Mouse (Mus musculus): ENCODE data around the gene Ttc30b.
A peak's percentile ranks its signal among the peaks of the same experiment; 100 is the strongest.
"Not testable (repeated sequence)": the region's sequence is repeated elsewhere in the genome, so short reads cannot be mapped to it uniquely, and the experiment has no call there.

Gene Ttc30b

GRCm38 (mm10) chr2:75938117-75939063 is at the start of gene Ttc30b:
Ttc30b (minus strand) TSS chr2:75938585.
- no peak for DNase-seq (ENCODE audit: low read depth, low spot score)

DNA sequence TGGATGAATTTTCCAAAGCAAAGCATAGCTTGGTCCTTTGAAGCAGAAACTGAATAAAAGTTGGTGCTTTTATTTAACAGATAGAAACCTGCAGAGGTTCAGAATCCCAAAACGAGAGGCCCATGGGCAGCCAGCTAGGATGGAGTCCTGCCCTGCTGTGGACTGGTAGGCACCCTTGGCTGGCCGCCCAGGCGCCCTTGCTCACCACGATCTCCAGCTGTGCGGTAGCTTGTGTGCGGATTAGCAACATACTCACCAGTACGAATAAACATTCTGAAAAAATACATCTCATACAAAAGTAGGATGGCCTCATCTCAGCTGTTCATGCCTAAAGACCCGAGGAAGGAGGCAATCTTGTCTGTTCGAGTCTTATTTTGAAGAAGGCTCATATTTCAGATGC is 49.4 kb upstream of the Ttc30b start:
- DNase-seq (ENCODE audit: low read depth, low spot score): no peak

DNA sequence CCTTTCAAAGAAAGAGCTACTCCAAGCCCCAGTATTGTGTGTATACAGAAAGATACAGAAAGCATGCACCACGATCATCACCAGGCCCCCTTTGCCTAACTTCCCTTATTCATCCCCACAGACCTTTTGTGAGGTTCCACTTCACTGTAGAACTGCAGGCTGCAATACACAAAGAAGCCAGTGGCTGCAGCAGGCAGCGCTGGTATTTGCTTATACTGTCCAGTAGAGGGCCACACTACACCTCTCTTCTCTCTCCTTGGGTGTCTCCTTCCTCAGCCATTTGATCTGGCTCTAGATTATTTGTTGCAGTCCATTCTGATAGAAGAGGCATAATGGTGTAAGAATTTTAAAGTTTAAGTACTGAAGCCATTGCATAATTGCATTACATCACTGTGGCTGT is 46.7 kb upstream of the Ttc30b start:
- no peak for DNase-seq (ENCODE audit: low read depth, low spot score)

DNA sequence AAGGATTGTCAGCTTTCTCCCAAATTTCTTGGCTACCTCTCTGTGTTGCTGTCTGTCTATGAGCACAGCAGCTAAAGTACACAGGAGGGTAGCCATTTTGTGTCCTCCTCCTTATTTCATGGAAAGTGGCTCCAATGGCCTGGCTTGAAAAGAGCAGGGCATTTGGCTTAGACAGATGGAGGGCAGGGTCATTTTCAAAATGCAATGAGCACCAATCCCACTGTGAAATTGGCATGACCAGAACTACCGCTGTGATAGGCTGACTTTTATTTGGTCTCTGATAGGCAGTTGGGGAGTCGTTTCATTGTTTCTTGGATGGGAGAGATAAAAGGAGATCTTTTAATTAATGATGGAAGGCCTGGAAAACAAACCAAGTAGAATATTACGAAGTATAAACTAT is 45.5 kb upstream of the Ttc30b start:
- DNase-seq (ENCODE audit: low read depth, low spot score): no peak

GRCm38 (mm10) chr2:75983091-75983490 is 44.7 kb upstream of the Ttc30b start:
- DNase-seq (ENCODE audit: low read depth, low spot score): no peak

DNA sequence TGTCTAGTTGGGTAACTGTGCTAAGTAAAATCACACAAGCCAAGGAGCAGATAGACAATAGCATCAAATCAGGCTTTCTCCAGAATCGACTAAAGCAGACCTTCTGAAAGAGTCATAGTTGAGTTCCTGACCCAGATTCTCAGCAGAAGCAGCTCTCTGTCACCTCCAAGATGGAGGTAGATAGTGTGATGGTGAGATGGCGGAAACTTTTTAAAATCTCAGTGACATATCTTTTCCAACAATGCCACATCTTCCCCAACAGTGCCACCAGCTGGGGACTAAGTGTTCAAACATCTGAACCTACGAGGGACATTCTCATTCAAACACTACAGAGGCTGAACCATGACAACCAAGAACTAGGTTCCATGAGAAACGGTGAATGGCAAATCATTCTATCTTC is 44.2 kb upstream of the Ttc30b start:
- no peak for DNase-seq (ENCODE audit: low read depth, low spot score)

GRCm38 (mm10) chr2:75981440-75982081 is 43.2 kb upstream of the Ttc30b start, which contains the start of gene Ttc30a1:
Ttc30a1 (minus strand) TSS chr2:75981967.
- peak; percentile 73 for DNase-seq (ENCODE audit: low read depth, low spot score)

- not testable (repeated sequence) for DNase-seq (ENCODE audit: low read depth, low spot score)
These were observed 42.6 kb upstream of the Ttc30b start for GRCm38 (mm10) chr2:75980933-75981439.

DNA sequence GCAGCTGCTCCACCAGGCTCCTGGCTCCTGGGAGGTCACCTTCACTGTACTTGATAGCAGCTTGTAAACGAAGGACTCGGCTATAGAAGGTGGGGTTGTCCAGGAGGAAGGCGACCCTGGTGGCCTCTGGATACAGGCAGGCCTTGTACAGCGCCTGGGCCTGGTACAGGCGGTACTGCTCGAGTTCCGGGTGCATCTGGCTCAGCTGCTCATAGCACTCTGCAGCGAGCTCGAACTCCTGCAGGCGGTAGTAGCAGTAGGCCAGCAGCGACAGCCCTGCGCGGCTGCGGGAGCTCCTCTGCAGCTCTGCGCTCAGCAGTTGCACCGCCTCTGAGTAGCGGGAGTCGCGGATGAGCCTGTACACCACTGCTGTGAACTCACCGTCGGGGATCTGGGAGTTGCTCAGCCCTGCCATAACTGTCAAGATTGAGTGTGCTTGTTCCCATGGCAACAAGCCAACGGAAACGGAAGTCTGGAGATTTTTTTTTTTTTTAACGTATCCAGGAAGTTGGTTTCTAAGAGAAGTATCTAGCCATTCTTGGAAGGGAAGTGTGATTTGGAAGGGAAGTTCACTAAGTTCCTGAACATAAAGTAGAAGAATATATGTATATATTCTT is 39.5 kb upstream of the Ttc30b start, which contains the start of gene Ttc30a2:
Gene Ttc30a2 (minus strand): TSS at position 419 of the 617 bp plus-strand sequence.
- not testable (repeated sequence) for DNase-seq (ENCODE audit: low read depth, low spot score)

- DNase-seq (ENCODE audit: low read depth, low spot score): not testable (repeated sequence)
These were observed 37.7 kb upstream of the Ttc30b start for GRCm38 (mm10) chr2:75976070-75976469.

GRCm38 (mm10) chr2:75974131-75974530 is 35.7 kb upstream of the Ttc30b start:
- DNase-seq (ENCODE audit: low read depth, low spot score): no peak

- no peak for DNase-seq (ENCODE audit: low read depth, low spot score)
These were observed 26.6 kb upstream of the Ttc30b start for GRCm38 (mm10) chr2:75964972-75965371.

- no peak for DNase-seq (ENCODE audit: low read depth, low spot score)
These were observed 26.1 kb upstream of the Ttc30b start for GRCm38 (mm10) chr2:75964512-75964911.

DNA sequence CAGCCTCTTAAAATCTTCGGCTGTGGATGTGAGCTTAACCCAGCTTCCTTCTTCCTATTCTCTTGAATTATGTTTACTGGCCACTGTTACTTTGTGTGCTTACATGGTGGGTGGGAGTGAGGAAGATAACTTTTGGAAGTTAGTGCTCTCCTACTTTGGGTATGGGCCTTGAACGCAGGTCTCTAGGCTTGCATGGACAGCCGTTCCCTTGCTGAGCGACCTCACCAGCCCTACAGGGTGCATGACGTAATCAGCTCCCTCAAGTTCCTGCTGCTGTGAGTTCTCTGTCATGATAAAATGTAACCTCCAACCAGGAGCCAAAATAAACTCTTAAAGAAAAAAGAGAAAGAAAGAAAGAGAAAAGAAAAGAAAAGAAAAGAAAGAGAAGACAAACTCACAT is 25.7 kb upstream of the Ttc30b start:
- DNase-seq (ENCODE audit: low read depth, low spot score): no peak

DNA sequence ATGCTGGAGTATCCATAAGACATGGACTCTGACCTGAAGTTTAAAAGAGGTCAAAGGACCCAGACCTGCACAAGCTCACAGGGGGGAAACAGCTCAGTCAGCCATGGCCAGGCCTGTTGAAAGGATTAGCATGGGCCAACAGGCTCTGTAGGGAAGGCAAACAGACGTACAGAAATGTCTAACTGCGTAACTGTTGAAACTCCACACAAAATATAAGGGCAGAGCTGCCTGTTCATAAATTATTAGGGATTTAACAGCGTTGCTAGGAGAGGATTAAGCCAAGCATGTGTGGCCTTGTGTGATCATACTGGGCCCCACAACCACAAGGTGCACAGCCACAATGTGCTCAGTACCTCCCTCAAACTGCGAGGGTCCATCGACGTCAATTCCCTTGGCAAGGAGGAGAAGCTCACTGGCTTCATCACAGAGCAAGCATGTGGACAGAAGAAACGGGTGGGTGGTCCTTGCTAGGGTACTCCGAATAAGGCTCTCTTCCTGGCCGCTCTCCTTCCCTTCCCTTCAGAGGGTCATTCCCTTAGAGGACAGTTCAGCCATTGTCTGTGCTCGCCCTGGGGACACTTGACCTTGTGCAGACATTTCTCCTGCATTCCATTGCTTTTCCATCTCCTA is 24.9 kb upstream of the Ttc30b start:
- no peak for DNase-seq (ENCODE audit: low read depth, low spot score)

- DNase-seq (ENCODE audit: low read depth, low spot score): peak; percentile 56
These were observed 22.3 kb upstream of the Ttc30b start for GRCm38 (mm10) chr2:75960366-75961330.

DNA sequence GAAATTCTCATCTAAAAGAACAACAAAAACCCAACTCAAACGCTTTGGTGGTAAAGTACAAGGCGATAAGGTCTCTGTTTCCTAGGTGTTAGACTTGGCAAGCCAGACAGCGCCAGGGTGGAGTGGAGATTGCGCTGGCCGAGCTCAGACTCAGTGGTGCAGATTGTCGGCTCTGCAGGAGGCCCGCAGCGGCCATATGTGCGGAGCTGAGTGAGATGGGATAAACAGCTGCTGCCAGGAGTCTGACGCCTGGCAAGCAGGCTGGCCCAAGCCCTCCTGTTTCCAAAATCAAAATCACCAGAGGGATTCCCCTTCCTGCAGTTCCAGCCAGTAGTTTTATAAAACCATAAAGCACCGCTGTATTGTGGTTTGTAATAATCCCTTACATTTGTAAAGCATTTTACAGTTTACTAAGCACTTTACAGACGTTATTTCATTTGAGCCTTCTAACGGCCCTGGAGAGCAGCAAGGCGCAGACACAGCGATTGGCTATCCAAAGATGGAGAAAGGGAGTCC is 21.5 kb upstream of the Ttc30b start:
- DNase-seq (ENCODE audit: low read depth, low spot score): no peak

DNA sequence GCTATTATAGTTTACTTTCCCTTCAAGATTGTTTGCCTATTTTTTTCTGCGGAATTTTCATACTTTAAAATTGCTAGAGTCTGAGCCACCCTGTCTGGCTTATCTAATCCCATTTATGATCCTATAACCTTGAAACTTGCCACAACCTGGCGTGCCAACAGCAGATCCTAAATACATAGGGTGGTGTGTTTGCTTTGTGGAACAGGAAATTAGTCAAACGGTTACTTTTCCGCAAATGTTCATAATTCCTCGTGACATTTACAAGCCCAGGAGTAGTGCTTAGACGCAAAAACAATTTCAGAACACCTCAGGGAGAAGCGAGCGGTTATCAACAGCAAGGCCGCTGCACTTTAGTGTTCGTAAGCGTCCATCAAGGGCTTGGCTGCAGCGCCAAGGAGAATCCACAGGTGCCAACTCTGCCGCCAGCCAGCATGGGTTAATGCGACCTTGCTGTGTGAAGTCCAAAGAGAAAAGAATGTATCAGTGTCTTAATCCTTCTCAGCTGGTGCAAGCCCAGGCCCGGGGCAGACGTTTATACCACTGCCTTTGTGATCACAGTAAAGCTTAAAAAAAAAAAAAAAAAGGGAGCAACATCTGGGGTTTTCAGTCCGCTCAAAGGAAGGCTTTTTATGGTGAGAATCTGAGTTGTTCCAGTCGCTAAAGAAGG is 20.9 kb upstream of the Ttc30b start:
- no peak for DNase-seq (ENCODE audit: low read depth, low spot score)

DNA sequence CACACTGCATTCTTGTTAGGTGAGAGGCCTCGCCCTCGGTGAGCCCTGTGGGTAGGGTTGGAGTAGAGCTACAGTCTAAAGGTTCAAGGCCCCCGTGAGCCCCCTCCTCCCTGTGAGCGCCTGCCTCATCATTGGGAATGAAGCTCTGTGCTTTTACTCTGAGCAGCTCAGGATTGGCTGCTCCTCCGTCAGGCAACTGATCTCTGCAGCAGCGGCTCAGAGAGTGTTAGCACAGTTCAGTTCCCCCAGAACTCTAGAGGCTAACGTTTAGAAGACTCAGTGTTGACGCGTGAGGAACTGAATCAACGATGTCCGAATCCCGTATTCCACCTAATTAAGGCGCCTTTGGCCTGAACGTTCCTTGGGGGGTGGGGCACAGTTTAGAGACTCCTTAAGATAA is 17.3 kb upstream of the Ttc30b start:
- no peak for DNase-seq (ENCODE audit: low read depth, low spot score)

DNA sequence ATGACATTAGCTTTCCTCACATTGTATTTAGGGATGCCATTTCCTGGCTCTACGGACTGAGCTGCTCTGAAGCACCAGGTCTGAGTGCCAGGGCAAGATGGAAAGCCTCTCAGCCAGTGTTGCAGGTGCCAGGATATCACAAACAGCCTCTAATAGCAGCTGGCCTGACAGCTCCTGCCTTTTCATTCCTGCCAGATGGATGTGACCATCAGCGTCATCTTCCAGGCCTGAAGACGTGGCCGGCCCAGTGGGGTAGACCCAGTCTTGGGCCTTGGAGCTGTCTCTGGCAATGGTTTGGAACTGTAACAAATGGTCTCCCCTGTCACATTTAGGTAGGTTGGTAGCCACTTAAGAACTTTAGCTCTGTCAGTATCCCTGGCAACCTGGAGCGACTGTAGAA is 14.9 kb upstream of the Ttc30b start:
- DNase-seq (ENCODE audit: low read depth, low spot score): no peak
